Mouse (Mus musculus) granulocyte monocyte progenitor cell, adult 5-6 weeks (primary cell): ENCODE data around the gene Mfap3. TPM values are rescaled to one million over a fixed set of nuclear protein-coding genes. Genes with fewer than 3 reads are reported as not detected.

Source experiments
- ATAC-seq: replicated peaks from 2 replicates; pipeline ENCODE4 v1.8.0; 2016; ENCODE audit warnings: mild to moderate bottlenecking, moderate TSS enrichment, inconsistent platforms; ENCODE audit not compliant: poor library complexity, severe bottlenecking
- total RNA-seq, 2 experiments: library from RNA; stranded (forward) in 1 of 2; stranded (reverse) in 1 of 2; fragments of 200-712, 200-1000 nt in 1 of 2; fragments of >200 nt in 1 of 2; fragmentation: Nextera tagmentation in 1 of 2; gene quantifications; 2 replicates each; pipeline ENCODE4 v1.2.3; 2014 to 2017

Gene Mfap3
- total RNA-seq, 2 experiments from 2014 or later = 26.6 TPM

DNA sequence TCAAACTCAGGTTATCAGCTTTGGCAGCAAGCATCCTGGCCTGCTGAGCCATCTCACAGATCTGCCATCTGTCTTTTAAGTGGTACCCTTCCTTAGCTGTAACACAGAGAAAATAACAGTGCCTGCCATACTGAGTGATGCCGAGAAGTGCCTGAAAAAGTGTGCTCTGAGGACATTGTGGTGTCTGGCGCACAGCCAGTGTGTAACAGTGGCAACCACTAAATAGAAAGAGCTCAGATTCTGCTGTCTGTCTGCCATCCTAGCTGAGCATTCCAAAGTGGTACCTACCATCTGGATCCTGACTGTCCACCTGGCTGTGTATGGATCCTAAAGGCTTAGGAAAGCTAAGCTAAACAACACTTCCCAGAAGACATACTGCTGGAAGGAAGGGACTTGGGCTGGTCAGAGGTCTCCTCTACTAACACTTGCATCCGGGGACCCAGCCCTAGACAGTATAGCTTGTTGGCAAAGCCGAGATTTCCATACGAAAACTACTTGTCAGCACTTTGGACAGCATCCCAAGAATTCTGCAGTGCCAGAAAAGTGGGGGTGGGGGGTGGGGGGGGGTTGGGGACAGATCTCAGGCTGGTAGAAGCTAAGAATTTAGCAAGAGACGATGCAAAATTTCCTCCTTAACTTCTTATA, 58.5 kb downstream of the Mfap3 start:
- no peak for ATAC-seq

DNA sequence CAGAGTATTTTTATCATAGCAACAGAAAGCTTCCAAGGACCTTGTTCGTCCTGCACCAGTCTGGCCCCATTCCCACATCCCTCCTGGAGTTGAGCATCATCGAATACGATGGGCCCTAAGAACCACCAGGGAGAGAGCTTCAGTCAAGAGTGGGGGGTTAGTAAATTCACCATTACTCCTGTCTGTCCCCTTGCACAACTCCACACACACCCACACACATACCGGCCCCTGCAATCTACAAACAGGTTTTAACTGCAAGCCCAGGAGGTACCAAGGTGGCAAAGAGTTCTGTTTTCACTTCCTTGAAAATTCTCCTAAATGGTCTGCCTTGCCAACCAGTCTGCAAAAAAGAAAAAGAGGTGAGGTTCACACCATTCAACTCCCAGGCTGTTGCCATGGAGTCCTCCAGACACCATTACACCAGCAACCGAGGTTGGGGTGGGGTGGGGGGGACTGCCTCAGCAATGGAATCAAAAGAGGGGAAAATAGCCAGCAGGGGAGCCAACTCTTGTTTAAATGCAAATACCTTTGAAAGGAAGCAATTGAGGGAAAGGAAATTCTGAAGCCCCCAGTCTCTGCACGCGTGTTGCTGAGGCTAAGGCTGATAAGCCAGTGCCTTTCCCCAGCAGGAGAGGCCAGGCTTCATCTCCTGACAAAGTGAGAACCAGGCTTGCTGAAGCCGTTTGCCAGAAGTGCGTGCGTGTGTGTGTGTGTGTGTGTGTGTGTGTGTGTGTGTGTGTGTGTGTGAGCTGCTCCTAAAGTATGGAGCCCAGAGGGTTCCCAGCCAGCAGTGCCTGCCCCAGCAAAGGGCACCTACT, 64.6 kb downstream of the Mfap3 start:
- no peak for ATAC-seq

Other genes with a start within 250 kb of the Mfap3 start
- 35.4 and 46.4 TPM in 2 replicates for gene Fam114a2, start within 50 bp of the Mfap3 start, total RNA-seq (2014; fragmentation: Nextera tagmentation)
- gene Fam114a2, start within 50 bp of the Mfap3 start, total RNA-seq (2017) = 29.7 and 30.9 TPM in 2 replicates
- 5.1 and 6.8 TPM in 2 replicates for gene Galnt10, start 126.8 kb downstream of the Mfap3 start, total RNA-seq (2014; fragmentation: Nextera tagmentation)
- gene Galnt10, start 126.8 kb downstream of the Mfap3 start, total RNA-seq (2017) = 7.8 and 8.9 TPM in 2 replicates